Mouse (Mus musculus) kidney, postnatal 0 days (tissue): ENCODE measurements around the gene Adamts17. TPM values are rescaled to one million over a fixed set of nuclear protein-coding genes. Genes with fewer than 3 reads are reported as not detected.

ENCODE experiments used
- ATAC-seq: fragments of 200-750 bp; cut with Nextera tagmentation; replicated peaks from 2 replicates; pipeline ENCODE4 v1.8.0; 2017; ENCODE audit warnings: low read depth, moderate number of reproducible peaks, moderate TSS enrichment, moderate library complexity; ENCODE audit not compliant: low FRiP score
- DNase-seq: peaks from one replicate; pipeline ENCODE4 v3.0.0-alpha.2; 2016; ENCODE audit warnings: low spot score
- H3K27ac ChIP-seq: fragments of 300-500 bp; sonication (generic); 2 replicates; pipeline ENCODE4 v1.5.1; 2014; ENCODE audit warnings: mild to moderate bottlenecking
- H3K27me3 ChIP-seq: fragments of 300-500 bp; sonication (generic); 2 replicates; pipeline ENCODE4 v1.6.1; 2014; ENCODE audit warnings: low read length, mixed read lengths; ENCODE audit not compliant: insufficient read depth
- H3K36me3 ChIP-seq: fragments of 300-500 bp; sonication (generic); 2 replicates; pipeline ENCODE4 v1.6.1; 2014; ENCODE audit warnings: low read length, mixed read lengths; ENCODE audit not compliant: insufficient read depth
- H3K4me1 ChIP-seq: fragments of 300-500 bp; sonication (generic); replicated peaks from 2 replicates; pipeline ENCODE4 v1.6.1; 2014; ENCODE audit warnings: antibody characterized with exemption, low read length, mixed read lengths; ENCODE audit not compliant: insufficient read depth
- H3K4me2 ChIP-seq: fragments of 300-500 bp; sonication (generic); 2 replicates; pipeline ENCODE4 v1.6.1; 2014; ENCODE audit warnings: mild to moderate bottlenecking, low read length, moderate library complexity, mixed read lengths
- H3K4me3 ChIP-seq: fragments of 300-500 bp; sonication (generic); replicated peaks from 2 replicates; pipeline ENCODE4 v1.5.1; 2014; ENCODE audit warnings: low read depth, low read length
- H3K9ac ChIP-seq: fragments of 300-500 bp; sonication (generic); 2 replicates; pipeline ENCODE4 v1.6.1; 2014; ENCODE audit warnings: low read depth, low read length
- H3K9me3 ChIP-seq: fragments of 300-500 bp; sonication (generic); replicated peaks from 2 replicates; pipeline ENCODE4 v1.6.1; 2016; ENCODE audit warnings: low read length, inconsistent platforms, mixed read lengths
- CTCF ChIP-seq: IDR thresholded peaks from 2 replicates; pipeline ENCODE4 v1.5.1; 2016; ENCODE audit warnings: antibody characterized with exemption, low read depth, mild to moderate bottlenecking, moderate library complexity
- WGBS: fragments of 180-500 bp; shearing (Covaris S2); extraction: QIAGEN DNeasy Blood & Tissue Kit; methylation state at CpG from one replicate; pipeline ENCODE4 v1.1.7; 2014; 5-methylcytosine and 5-hydroxymethylcytosine counted together
- polyA plus RNA-seq: library from polyadenylated mRNA; unstranded; fragments of >200 nt; fragmentation: Nextera tagmentation; extraction: Ambion mirVana; gene quantifications from 2 replicates; pipeline ENCODE4 v1.2.1, GENCODE M21; 2015

The Adamts17 gene
- polyA plus RNA-seq, 1 experiment from 2014 or later: 3.1 TPM

- Histone ChIP-seq H3K4me3 (no peak overlapping the region), H3K9ac (no peak overlapping the region), H3K9me3 (no peaks in the 10 kb centered on the region), H3K27ac (no peak overlapping the region), H3K4me2 (0 out of 2 replicates have a peak overlapping the region, but pooled peaks have one; percentile 2), H3K27me3 (no peaks in the 10 kb centered on the region), H3K36me3 (no peaks in the 10 kb centered on the region), H3K4me1 (peaks cover 5% of the 10 kb centered on the region; the same call in 1 of the 2 replicates)
- no peak for ATAC-seq
- TF ChIP-seq CTCF: no peak
- 52% methylated on average over 14 of the region's 14 CpGs for WGBS
- DNase-seq: peak; percentile 48
Observed at GRCm38 (mm10) chr7:66871940-66872511, 32.5 kb downstream of the Adamts17 start.

DNA sequence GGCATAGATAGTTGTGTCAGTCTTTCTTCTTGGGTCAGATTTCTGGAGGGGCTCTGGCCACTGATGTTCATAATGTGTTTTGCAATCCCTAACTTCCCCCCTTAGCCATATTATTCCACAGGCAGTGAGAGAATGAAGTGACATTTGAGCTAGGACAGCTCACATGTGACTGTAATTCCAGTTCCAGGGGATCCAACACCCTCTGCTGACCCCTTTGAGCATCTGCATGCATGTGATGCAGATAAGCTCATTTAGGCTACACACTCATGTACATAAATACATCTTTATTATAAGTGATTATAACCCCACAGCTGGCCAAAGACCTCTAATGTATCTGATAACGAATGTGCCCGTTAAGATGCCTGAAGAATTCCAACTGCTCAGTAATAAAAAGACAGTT lies 33.7 kb downstream of the Adamts17 start:
- no peak for ATAC-seq
- no peak overlapping the region for H3K27ac ChIP-seq
- WGBS: 54% methylated on average over 2 of the region's 2 CpGs

GRCm38 (mm10) chr7:66891431-66891830 lies 51.9 kb downstream of the Adamts17 start:
- TF ChIP-seq CTCF: no peak
- Histone ChIP-seq H3K4me3 (no peak overlapping the region), H3K36me3 (no peaks in the 10 kb centered on the region), H3K4me1 (no peaks in the 10 kb centered on the region), H3K9ac (no peak overlapping the region), H3K27ac (no peak overlapping the region), H3K27me3 (no peaks in the 10 kb centered on the region), H3K4me2 (no peak overlapping the region), H3K9me3 (no peaks in the 10 kb centered on the region)
- 56% methylated on average over 2 of the region's 2 CpGs for WGBS
- no peak for DNase-seq
- no peak for ATAC-seq

More for the DNA sequence above, 33.7 kb downstream of the Adamts17 start:
- Histone ChIP-seq H3K9ac (no peak overlapping the region), H3K4me2 (no peak overlapping the region), H3K9me3 (no peaks in the 10 kb centered on the region), H3K4me1 (peaks cover 5% of the 10 kb centered on the region; the same call in 1 of the 2 replicates), H3K36me3 (no peaks in the 10 kb centered on the region), H3K27me3 (no peaks in the 10 kb centered on the region), H3K4me3 (no peak overlapping the region)
- no peak for DNase-seq
- no peak; the same call in 1 of the 2 replicates for TF ChIP-seq CTCF

DNA sequence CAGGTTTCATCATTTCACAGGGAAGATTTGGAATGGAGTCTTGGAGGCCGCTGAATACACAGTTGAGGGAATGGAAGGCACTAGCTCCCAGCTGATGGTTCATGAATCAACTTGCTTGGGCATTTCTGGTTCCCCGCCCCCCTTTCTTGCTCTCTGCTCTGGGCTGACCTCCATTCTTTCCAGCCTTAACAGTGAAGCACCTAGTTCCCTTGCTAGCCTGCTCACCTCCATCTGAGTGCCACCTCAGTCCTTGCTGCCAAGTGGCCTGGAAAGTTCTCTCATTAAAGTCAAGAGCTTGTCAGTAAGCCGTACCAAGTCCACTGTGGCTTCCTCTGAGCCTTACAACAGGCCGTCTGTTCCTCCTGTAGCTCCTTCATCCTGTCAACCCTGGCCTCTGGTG lies 52.6 kb downstream of the Adamts17 start:
- Histone ChIP-seq H3K27ac (no peak overlapping the region), H3K27me3 (no peaks in the 10 kb centered on the region), H3K4me2 (no peak overlapping the region), H3K36me3 (no peaks in the 10 kb centered on the region), H3K9me3 (no peaks in the 10 kb centered on the region), H3K9ac (no peak overlapping the region), H3K4me1 (no peaks in the 10 kb centered on the region), H3K4me3 (no peak overlapping the region)
- ATAC-seq (no peak), DNase-seq (no peak)
- no peak for TF ChIP-seq CTCF
- WGBS: 78% methylated on average over 4 of the region's 4 CpGs

- Histone ChIP-seq H3K9ac (no peak overlapping the region), H3K36me3 (no peaks in the 10 kb centered on the region), H3K27me3 (no peaks in the 10 kb centered on the region), H3K4me1 (no peaks in the 10 kb centered on the region), H3K4me2 (no peak overlapping the region), H3K4me3 (no peak overlapping the region), H3K9me3 (no peaks in the 10 kb centered on the region), H3K27ac (no peak overlapping the region)
- DNase-seq: no peak
- no peak for TF ChIP-seq CTCF
- 84% methylated on average over 7 of the region's 7 CpGs for WGBS
- no peak for ATAC-seq
Observed at GRCm38 (mm10) chr7:66902376-66902775, 62.8 kb downstream of the Adamts17 start.

GRCm38 (mm10) chr7:66903014-66903413 lies 63.5 kb downstream of the Adamts17 start:
- no peak for ATAC-seq
- WGBS: 48% methylated on average over 5 of the region's 5 CpGs
- no peak overlapping the region for H3K27ac ChIP-seq
- no peaks in the 10 kb centered on the region for H3K27me3 ChIP-seq
- no peaks in the 10 kb centered on the region for H3K9me3 ChIP-seq
- no peaks in the 10 kb centered on the region for H3K36me3 ChIP-seq
- no peak overlapping the region for H3K4me2 ChIP-seq
- no peak overlapping the region for H3K9ac ChIP-seq
- no peak overlapping the region for H3K4me3 ChIP-seq
- DNase-seq: no peak
- no peaks in the 10 kb centered on the region for H3K4me1 ChIP-seq
- TF ChIP-seq CTCF: no peak

- no peak for TF ChIP-seq CTCF
- H3K4me2 ChIP-seq: no peak overlapping the region
- H3K9ac ChIP-seq: no peak overlapping the region
- no peaks in the 10 kb centered on the region for H3K9me3 ChIP-seq
- H3K4me3 ChIP-seq: no peak overlapping the region
- H3K4me1 ChIP-seq: no peaks in the 10 kb centered on the region
- H3K27ac ChIP-seq: no peak overlapping the region
- H3K36me3 ChIP-seq: no peaks in the 10 kb centered on the region
- 65% methylated on average over 4 of the region's 4 CpGs for WGBS
- ATAC-seq (no peak), DNase-seq (no peak)
- no peaks in the 10 kb centered on the region for H3K27me3 ChIP-seq
Observed at GRCm38 (mm10) chr7:66905941-66906340, 66.4 kb downstream of the Adamts17 start.
